Mouse (Mus musculus): ENCODE measurements around the gene Cav3. TPM values are rescaled to one million over a fixed set of nuclear protein-coding genes. Genes with fewer than 3 reads are reported as not detected.

The Cav3 gene
- polyA plus RNA-seq, 1 experiment from 2014 or later: 0.27 TPM

- DNase-seq (ENCODE audit: low spot score): no peak
Measured at GRCm38 (mm10) chr6:112494620-112495081, 35.3 kb downstream of the Cav3 start.

- no peak for DNase-seq (ENCODE audit: low spot score)
Measured at GRCm38 (mm10) chr6:112495219-112495618, 35.9 kb downstream of the Cav3 start.

- no peak for DNase-seq (ENCODE audit: low spot score)
Measured at GRCm38 (mm10) chr6:112496291-112497060, 37.2 kb downstream of the Cav3 start.

- no peak for DNase-seq (ENCODE audit: low spot score)
Measured at GRCm38 (mm10) chr6:112497456-112497855, 38.2 kb downstream of the Cav3 start.

GRCm38 (mm10) chr6:112498716-112499115, 39.4 kb downstream of the Cav3 start:
- DNase-seq (ENCODE audit: low spot score): no peak

GRCm38 (mm10) chr6:112499456-112499855, 40.2 kb downstream of the Cav3 start:
- no peak for DNase-seq (ENCODE audit: low spot score)

- DNase-seq (ENCODE audit: low spot score): no peak
Measured at GRCm38 (mm10) chr6:112501156-112501555, 41.9 kb downstream of the Cav3 start.

- DNase-seq (ENCODE audit: low spot score): no peak
Measured at GRCm38 (mm10) chr6:112507617-112508016, 48.3 kb downstream of the Cav3 start.

GRCm38 (mm10) chr6:112509590-112510131, 50.4 kb downstream of the Cav3 start:
- DNase-seq (ENCODE audit: low spot score): no peak

- DNase-seq (ENCODE audit: low spot score): no peak
Measured at GRCm38 (mm10) chr6:112510346-112510745, 51.0 kb downstream of the Cav3 start.

GRCm38 (mm10) chr6:112514591-112514990, 55.3 kb downstream of the Cav3 start:
- DNase-seq (ENCODE audit: low spot score): no peak

- no peak for DNase-seq (ENCODE audit: low spot score)
Measured at GRCm38 (mm10) chr6:112516496-112516895, 57.2 kb downstream of the Cav3 start.

GRCm38 (mm10) chr6:112517572-112517971, 58.3 kb downstream of the Cav3 start:
- no peak for DNase-seq (ENCODE audit: low spot score)

- no peak for DNase-seq (ENCODE audit: low spot score)
Measured at GRCm38 (mm10) chr6:112517991-112518390, 58.7 kb downstream of the Cav3 start.

Other genes starting within 250 kb of the Cav3 start
- gene Lmcd1, start 185.7 kb upstream of the Cav3 start, polyA plus RNA-seq (2015; fragmentation: Nextera tagmentation; extraction: Ambion mirVana): 3.3 and 3.6 TPM in 2 replicates
- 1.0 and 1.2 TPM in 2 replicates for gene Ssu2, start 71.5 kb upstream of the Cav3 start, polyA plus RNA-seq (2015; fragmentation: Nextera tagmentation; extraction: Ambion mirVana)
- gene Oxtr, start 30.4 kb downstream of the Cav3 start, polyA plus RNA-seq (2015; fragmentation: Nextera tagmentation; extraction: Ambion mirVana): 0.04 and 0.05 TPM in 2 replicates
- gene Rad18, start 237.2 kb downstream of the Cav3 start, polyA plus RNA-seq (2015; fragmentation: Nextera tagmentation; extraction: Ambion mirVana): 35.7 and 41.3 TPM in 2 replicates

All from thymus, postnatal 0 days (tissue).